Mouse (Mus musculus): ENCODE measurements around the gene Ddx17.

Ddx17 gene

GRCm38 (mm10) chr15:79500110-79500509 is 46.4 kb downstream of the Ddx17 start:
- in situ Hi-C loops (cut with MboI; ENCODE audit: low pct_unique_long_range_greater_than_20kb in 1 of 2, low sequenced_read_pairs in 2 of 2, unreplicated experiment in 1 of 2): no loop called here

GRCm38 (mm10) chr15:79493527-79493926 is 53.0 kb downstream of the Ddx17 start:
- in situ Hi-C loops (cut with MboI; ENCODE audit: low pct_unique_long_range_greater_than_20kb in 1 of 2, low sequenced_read_pairs in 2 of 2, unreplicated experiment in 1 of 2): no loop called here

GRCm38 (mm10) chr15:79489463-79489862 is 57.1 kb downstream of the Ddx17 start:
- in situ Hi-C loops (cut with MboI; ENCODE audit: low pct_unique_long_range_greater_than_20kb in 1 of 2, low sequenced_read_pairs in 2 of 2, unreplicated experiment in 1 of 2): loop anchor here in 1 of 2 experiments (10.0 kb wide), 2 partner anchors 155 to 255 kb away; no protein-coding TSS in a partner anchor

- in situ Hi-C loops (cut with MboI; ENCODE audit: low pct_unique_long_range_greater_than_20kb in 1 of 2, low sequenced_read_pairs in 2 of 2, unreplicated experiment in 1 of 2): loop anchor here in 1 of 2 experiments (10.0 kb wide), 2 partner anchors 164 to 246 kb away; no protein-coding TSS in a partner anchor
Observed at GRCm38 (mm10) chr15:79481181-79481688, 65.3 kb downstream of the Ddx17 start.

Data from mouse embryonic stem cell (cell line).